Mouse (Mus musculus) brain, embryonic 14.5 days (tissue): ENCODE data around the gene Vps54.

Experiments
- CTCF ChIP-seq: fragments of 200-500 bp; IDR thresholded peaks from 2 replicates; pipeline ENCODE4 v1.5.1; 2012; ENCODE audit warnings: inconsistent platforms, mild to moderate bottlenecking, moderate library complexity, borderline replicate concordance; ENCODE audit not compliant: insufficient read depth, insufficient read length; ENCODE audit errors: extremely low read depth
- POLR2A ChIP-seq: fragments of 200-500 bp; IDR thresholded peaks from 2 replicates; pipeline ENCODE4 v1.6.1; 2012; ENCODE audit warnings: mild to moderate bottlenecking, inconsistent platforms, borderline replicate concordance; ENCODE audit not compliant: poor library complexity, insufficient read depth, insufficient read length, severe bottlenecking; ENCODE audit errors: extremely low read depth

DNA sequence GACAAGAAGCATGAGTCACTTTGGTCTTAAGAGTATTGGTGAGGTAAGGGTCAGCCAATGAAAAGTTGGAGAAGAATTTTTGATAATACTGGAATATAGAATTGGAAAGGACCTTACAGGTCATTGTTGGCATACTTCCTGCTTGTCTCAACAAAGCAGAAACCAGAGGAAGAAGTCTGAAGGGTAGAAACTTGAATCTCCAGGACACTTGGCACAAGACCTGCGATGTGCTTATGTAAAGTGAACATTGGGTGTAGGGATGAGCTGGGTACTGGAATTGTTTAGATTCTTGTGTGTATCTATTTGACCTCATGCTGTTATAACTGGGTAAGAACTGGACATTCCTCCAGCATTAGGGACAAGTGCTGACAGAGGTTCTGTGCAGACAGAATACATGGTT is 2.3 kb downstream of the Vps54 start:
- TF ChIP-seq POLR2A (no peak), CTCF (no peak)
